Comparison of ENCODE assay signal across 10 mouse cellular contexts in genomic region chr4:117330836-117331475, GRCm38 (mm10).
DNase-seq lines count a peak whose midpoint lies in the region; ATAC-seq lines count a peak whose summit lies in the region.
"Had no signal": no experiment of that assay in that cellular context is flagged by ENCODE, and none has a peak within 500 bp of the region (broad histone marks: within the 10 kb centered on the region; RNA-seq: fewer than 3 reads in every experiment).

No protein-coding gene starts in this region.

- peaks cover 18% of the 10 kb centered on the region for H3K4me1 ChIP-seq in midbrain, embryonic 11.5 days (ENCODE audit: control insufficient read depth, insufficient read depth, low read length)
- no peaks in the 10 kb centered on the region for H3K4me1 ChIP-seq in midbrain, embryonic 16.5 days (ENCODE audit: control insufficient read depth, insufficient read depth, low read length)
- H3K4me1 ChIP-seq in intestine, embryonic 15.5 days (replicated peaks): peaks cover 11% of the 10 kb centered on the region
- no peaks in the 10 kb centered on the region; the same call in 1 of the 2 replicates for H3K4me1 ChIP-seq in stomach, embryonic 16.5 days (ENCODE audit: control insufficient read depth, insufficient read depth, low read length)
- H3K4me1 ChIP-seq: embryonic facial prominence, embryonic 15.5 days had no signal

- H3K9me3 ChIP-seq in midbrain, embryonic 11.5 days (ENCODE audit: control insufficient read depth, low read length): no peaks in the 10 kb centered on the region
- no peaks in the 10 kb centered on the region for H3K9me3 ChIP-seq in midbrain, embryonic 16.5 days (replicated peaks; ENCODE audit: control insufficient read depth, low read length, poor library complexity, severe bottlenecking)
- no peaks in the 10 kb centered on the region for H3K9me3 ChIP-seq in intestine, embryonic 15.5 days
- H3K9me3 ChIP-seq in stomach, embryonic 16.5 days (replicated peaks; ENCODE audit: control insufficient read depth, low read length): no peaks in the 10 kb centered on the region
- H3K9me3 ChIP-seq: embryonic facial prominence, embryonic 15.5 days had no signal

- no peak for DNase-seq in midbrain, embryonic 11.5 days (ENCODE audit: low spot score, missing footprints)
- DNase-seq in adrenal gland, adult 2 months: peak; percentile 88
- DNase-seq in urinary bladder, adult 18-20 months (ENCODE audit: low spot score in 2 of 2): no peak
- no peak for DNase-seq in right cerebral cortex, adult 2 months (ENCODE audit: low spot score in 2 of 2)
- DNase-seq: gastrocnemius, postnatal 14 days had no signal

- WGBS in midbrain, embryonic 11.5 days: 32% methylated on average over 11 of the region's 11 CpGs
- WGBS in midbrain, embryonic 16.5 days: 35% methylated on average over 11 of the region's 11 CpGs
- WGBS in intestine, embryonic 15.5 days: 30% methylated on average over 11 of the region's 11 CpGs
- 43% methylated on average over 11 of the region's 11 CpGs for WGBS in stomach, embryonic 16.5 days

- ATAC-seq in midbrain, embryonic 11.5 days (ENCODE audit: low FRiP score): peak; percentile 46; the same call in 1 of the 2 replicates
- no peak for ATAC-seq in midbrain, embryonic 16.5 days
- peak; percentile 64 for ATAC-seq in intestine, embryonic 15.5 days
- peak; percentile 29 for ATAC-seq in stomach, embryonic 16.5 days (ENCODE audit: insufficient read depth, low FRiP score)
- ATAC-seq: hindbrain, embryonic 16.5 days had no signal

- peaks cover 2% of the 10 kb centered on the region for H3K27me3 ChIP-seq in midbrain, embryonic 11.5 days (ENCODE audit: control insufficient read depth, insufficient read depth, low read length)
- peaks cover 4% of the 10 kb centered on the region; the same call in 1 of the 2 replicates for H3K27me3 ChIP-seq in midbrain, embryonic 16.5 days (ENCODE audit: control insufficient read depth, insufficient read depth, low read depth, low read length)
- peaks cover 29% of the 10 kb centered on the region for H3K27me3 ChIP-seq in intestine, embryonic 15.5 days (replicated peaks)
- no peaks in the 10 kb centered on the region for H3K27me3 ChIP-seq in stomach, embryonic 16.5 days (ENCODE audit: control insufficient read depth, insufficient read depth, low read length)
- H3K27me3 ChIP-seq: embryonic facial prominence, embryonic 15.5 days had no signal

- H3K4me2 ChIP-seq in midbrain, embryonic 11.5 days: no peak overlapping the region
- H3K4me2 ChIP-seq in midbrain, embryonic 16.5 days (ENCODE audit: low read length): no peak overlapping the region
- H3K4me2 ChIP-seq in intestine, embryonic 15.5 days (replicated peaks): no peak overlapping the region
- H3K4me2 ChIP-seq in stomach, embryonic 16.5 days (ENCODE audit: low read depth, low read length): no peak overlapping the region
- H3K4me2 ChIP-seq: embryonic facial prominence, embryonic 15.5 days had no signal

- no peak overlapping the region; the same call in 1 of the 2 replicates for H3K27ac ChIP-seq in midbrain, embryonic 11.5 days (ENCODE audit: low read depth, low read length)
- no peak overlapping the region for H3K27ac ChIP-seq in midbrain, embryonic 16.5 days (ENCODE audit: low read length)
- H3K27ac ChIP-seq in intestine, embryonic 15.5 days: no peak overlapping the region
- no peak overlapping the region for H3K27ac ChIP-seq in stomach, embryonic 16.5 days (ENCODE audit: low read length)
- H3K27ac ChIP-seq: embryonic facial prominence, embryonic 15.5 days had no signal

- no peak overlapping the region for H3K4me3 ChIP-seq in midbrain, embryonic 11.5 days (ENCODE audit: low read depth, low read length)
- no peak overlapping the region for H3K4me3 ChIP-seq in midbrain, embryonic 16.5 days (ENCODE audit: low read depth, low read length)
- no peak overlapping the region for H3K4me3 ChIP-seq in intestine, embryonic 15.5 days (replicated peaks)
- H3K4me3 ChIP-seq in stomach, embryonic 16.5 days (replicated peaks; ENCODE audit: low read length): no peak overlapping the region
- H3K4me3 ChIP-seq: embryonic facial prominence, embryonic 15.5 days had no signal

- H3K36me3 ChIP-seq in midbrain, embryonic 11.5 days (ENCODE audit: control insufficient read depth, insufficient read depth, low read length): no peaks in the 10 kb centered on the region
- H3K36me3 ChIP-seq in midbrain, embryonic 16.5 days (ENCODE audit: control insufficient read depth, insufficient read depth, low read length): no peaks in the 10 kb centered on the region
- no peaks in the 10 kb centered on the region for H3K36me3 ChIP-seq in intestine, embryonic 15.5 days
- H3K36me3 ChIP-seq in stomach, embryonic 16.5 days (ENCODE audit: control insufficient read depth, insufficient read depth, low read length): no peaks in the 10 kb centered on the region
- H3K36me3 ChIP-seq: embryonic facial prominence, embryonic 15.5 days had no signal

- H3K9ac ChIP-seq in midbrain, embryonic 11.5 days (ENCODE audit: low read length): no peak overlapping the region
- no peak overlapping the region for H3K9ac ChIP-seq in midbrain, embryonic 16.5 days (ENCODE audit: low read depth, low read length)
- no peak overlapping the region for H3K9ac ChIP-seq in intestine, embryonic 15.5 days
- H3K9ac ChIP-seq in stomach, embryonic 16.5 days (ENCODE audit: low read length): no peak overlapping the region
- H3K9ac ChIP-seq: embryonic facial prominence, embryonic 15.5 days had no signal
